Mouse (Mus musculus) forebrain, embryonic 16.5 days (tissue): ENCODE measurements around the gene Gm12355. TPM values are rescaled to one million over a fixed set of nuclear protein-coding genes. Genes with fewer than 3 reads are reported as not detected.

Source experiments
- ATAC-seq: fragments of 200-750 bp; cut with Nextera tagmentation; 2 replicates; pipeline ENCODE4 v1.8.0; 2017; ENCODE audit warnings: mild to moderate bottlenecking, moderate library complexity
- H3K27ac ChIP-seq: fragments of 300-500 bp; sonication (generic); 2 replicates; pipeline ENCODE4 v1.5.1; 2014; ENCODE audit warnings: low read length, control low read depth
- H3K27me3 ChIP-seq: fragments of 300-500 bp; sonication (generic); replicated peaks from 2 replicates; pipeline ENCODE4 v1.6.1; 2014; ENCODE audit warnings: low read length; ENCODE audit not compliant: control insufficient read depth, insufficient read depth
- H3K36me3 ChIP-seq: fragments of 300-500 bp; sonication (generic); 2 replicates; pipeline ENCODE4 v1.6.1; 2014; ENCODE audit not compliant: control insufficient read depth, insufficient read depth
- H3K4me1 ChIP-seq: fragments of 300-500 bp; sonication (generic); replicated peaks from 2 replicates; pipeline ENCODE4 v1.6.1; 2014; ENCODE audit warnings: low read length; ENCODE audit not compliant: control insufficient read depth, insufficient read depth
- H3K4me2 ChIP-seq: fragments of 300-500 bp; sonication (generic); 2 replicates; pipeline ENCODE4 v1.6.1; 2014; ENCODE audit warnings: mild to moderate bottlenecking, low read length, control low read depth
- H3K4me3 ChIP-seq: fragments of 300-500 bp; sonication (generic); replicated peaks from 2 replicates; pipeline ENCODE4 v1.5.1; 2014; ENCODE audit warnings: mild to moderate bottlenecking, low read length, control low read depth
- H3K9ac ChIP-seq: fragments of 300-500 bp; sonication (generic); replicated peaks from 2 replicates; pipeline ENCODE4 v1.6.1; 2014; ENCODE audit warnings: low read depth, low read length, control low read depth
- H3K9me3 ChIP-seq: fragments of 300-500 bp; sonication (generic); 2 replicates; pipeline ENCODE4 v1.6.1; 2016; ENCODE audit warnings: low read length; ENCODE audit not compliant: control insufficient read depth
- WGBS: fragments of 180-500 bp; shearing (Covaris S2); extraction: QIAGEN DNeasy Blood & Tissue Kit; methylation state at CpG from one replicate; pipeline ENCODE4 v1.1.7; 2014; 5-methylcytosine and 5-hydroxymethylcytosine counted together
- polyA plus RNA-seq: library from polyadenylated mRNA; unstranded; fragments of >200 nt; fragmentation: Nextera tagmentation; extraction: Ambion mirVana; gene quantifications from 2 replicates; pipeline ENCODE4 v1.2.1, GENCODE M21; 2015

The Gm12355 gene
- polyA plus RNA-seq, 1 experiment from 2014 or later: 1.0 TPM

- no peaks in the 10 kb centered on the region for H3K9me3 ChIP-seq
- peaks cover 4% of the 10 kb centered on the region; the same call in 1 of the 2 replicates for H3K4me1 ChIP-seq
- ATAC-seq: no peak
- H3K4me2 ChIP-seq: no peak overlapping the region
- H3K4me3 ChIP-seq: no peak overlapping the region
- peaks cover 12% of the 10 kb centered on the region; the same call in 1 of the 2 replicates for H3K27me3 ChIP-seq
- 90% methylated on average over 3 of the region's 3 CpGs for WGBS
- no peak overlapping the region for H3K9ac ChIP-seq
- no peaks in the 10 kb centered on the region for H3K36me3 ChIP-seq
- H3K27ac ChIP-seq: no peak overlapping the region
Observed at GRCm38 (mm10) chr11:98595955-98596354, 29.5 kb downstream of the Gm12355 start.

GRCm38 (mm10) chr11:98595473-98595872, 30.0 kb downstream of the Gm12355 start:
- Histone ChIP-seq H3K4me1 (peaks cover 4% of the 10 kb centered on the region; the same call in 1 of the 2 replicates), H3K27me3 (peaks cover 12% of the 10 kb centered on the region; the same call in 1 of the 2 replicates), H3K4me2 (no peak overlapping the region), H3K9ac (no peak overlapping the region), H3K4me3 (no peak overlapping the region), H3K9me3 (no peaks in the 10 kb centered on the region), H3K36me3 (no peaks in the 10 kb centered on the region), H3K27ac (no peak overlapping the region)
- ATAC-seq: no peak
- whole genome bisulfite sequencing: 83% methylated on average over 10 of the region's 10 CpGs

- H3K27me3 ChIP-seq: peaks cover 12% of the 10 kb centered on the region; the same call in 1 of the 2 replicates
- WGBS: 75% methylated on average over 6 of the region's 6 CpGs
- no peak for ATAC-seq
- H3K36me3 ChIP-seq: no peaks in the 10 kb centered on the region
- no peak overlapping the region for H3K9ac ChIP-seq
- no peaks in the 10 kb centered on the region for H3K9me3 ChIP-seq
- no peak overlapping the region for H3K4me2 ChIP-seq
- no peak overlapping the region for H3K27ac ChIP-seq
- H3K4me3 ChIP-seq: no peak overlapping the region
- H3K4me1 ChIP-seq: peaks cover 4% of the 10 kb centered on the region; the same call in 1 of the 2 replicates
Observed at GRCm38 (mm10) chr11:98595021-98595420, 30.4 kb downstream of the Gm12355 start.

- Histone ChIP-seq H3K4me2 (no peak overlapping the region), H3K9me3 (no peaks in the 10 kb centered on the region), H3K4me3 (no peak overlapping the region), H3K36me3 (no peaks in the 10 kb centered on the region), H3K27me3 (0 out of 2 replicates have a peak, but pooled peaks cover 2% of the 10 kb centered on the region), H3K4me1 (peaks cover 16% of the 10 kb centered on the region), H3K9ac (no peak overlapping the region), H3K27ac (no peak overlapping the region)
- no peak for ATAC-seq
- 67% methylated on average over 19 of the region's 19 CpGs for WGBS
Observed at GRCm38 (mm10) chr11:98590548-98591445, 34.7 kb downstream of the Gm12355 start.

GRCm38 (mm10) chr11:98589306-98589705, 36.2 kb downstream of the Gm12355 start:
- no peak overlapping the region for H3K4me3 ChIP-seq
- H3K27ac ChIP-seq: no peak overlapping the region
- H3K4me1 ChIP-seq: peaks cover 24% of the 10 kb centered on the region
- 0 out of 2 replicates have a peak, but pooled peaks cover 2% of the 10 kb centered on the region for H3K27me3 ChIP-seq
- H3K9me3 ChIP-seq: no peaks in the 10 kb centered on the region
- no peak for ATAC-seq
- H3K9ac ChIP-seq: no peak overlapping the region
- 83% methylated on average over 8 of the region's 8 CpGs for WGBS
- no peak overlapping the region for H3K4me2 ChIP-seq
- no peaks in the 10 kb centered on the region for H3K36me3 ChIP-seq

- Histone ChIP-seq H3K4me1 (peaks cover 24% of the 10 kb centered on the region), H3K36me3 (no peaks in the 10 kb centered on the region), H3K4me3 (no peak overlapping the region), H3K4me2 (no peak overlapping the region), H3K27ac (no peak overlapping the region), H3K9me3 (no peaks in the 10 kb centered on the region), H3K9ac (no peak overlapping the region), H3K27me3 (0 out of 2 replicates have a peak, but pooled peaks cover 2% of the 10 kb centered on the region)
- 58% methylated on average over 6 of the region's 6 CpGs for WGBS
- ATAC-seq: no peak
Observed at GRCm38 (mm10) chr11:98588833-98589281, 36.6 kb downstream of the Gm12355 start.

- peaks cover 4% of the 10 kb centered on the region for H3K36me3 ChIP-seq
- H3K4me1 ChIP-seq: peaks cover 24% of the 10 kb centered on the region
- 0 out of 2 replicates have a peak, but pooled peaks cover 2% of the 10 kb centered on the region for H3K27me3 ChIP-seq
- WGBS: 6% methylated on average over 20 of the region's 20 CpGs
- peak overlapping the region; percentile 46 for H3K27ac ChIP-seq
- H3K4me3 ChIP-seq: peak overlapping the region; percentile 87
- ATAC-seq: 0 out of 2 replicates have a peak, but pooled peaks have one; percentile 15
- H3K9me3 ChIP-seq: no peaks in the 10 kb centered on the region
- peak overlapping the region; percentile 54 for H3K4me2 ChIP-seq
- peak overlapping the region; percentile 34 for H3K9ac ChIP-seq
Observed at GRCm38 (mm10) chr11:98587684-98588546, 37.5 kb downstream of the Gm12355 start.

GRCm38 (mm10) chr11:98586892-98587563, 38.4 kb downstream of the Gm12355 start, which contains the start of gene Ormdl3:
Ormdl3 (minus strand) TSS chr11:98587368.
- Histone ChIP-seq H3K36me3 (peaks cover 6% of the 10 kb centered on the region), H3K27ac (peak within 1 kb of the TSS; percentile 73), H3K9me3 (no peaks in the 10 kb centered on the region), H3K9ac (peak within 1 kb of the TSS; percentile 81), H3K4me2 (peak within 1 kb of the TSS; percentile 93), H3K27me3 (no peaks in the 10 kb centered on the region), H3K4me1 (peaks cover 24% of the 10 kb centered on the region), H3K4me3 (peak within 1 kb of the TSS; percentile 87)
- peak; percentile 97 for ATAC-seq
- WGBS: 1% methylated on average over 49 of the region's 49 CpGs
